Mouse (Mus musculus) midbrain, embryonic 12.5 days (tissue): Measurements from ENCODE around the gene Fer1l5. TPM values are rescaled to one million over a fixed set of nuclear protein-coding genes. Genes with fewer than 3 reads are reported as not detected.

ENCODE experiments used
- ATAC-seq: fragments of 200-750 bp; cut with Nextera tagmentation; 2 replicates; pipeline ENCODE4 v1.8.0; 2017; ENCODE audit warnings: low read depth, moderate TSS enrichment, moderate library complexity; ENCODE audit not compliant: low FRiP score
- H3K27ac ChIP-seq: fragments of 300-500 bp; sonication (generic); replicated peaks from 2 replicates; pipeline ENCODE4 v1.5.1; 2016; ENCODE audit warnings: mild to moderate bottlenecking
- H3K27me3 ChIP-seq: fragments of 300-500 bp; sonication (generic); 2 replicates; pipeline ENCODE4 v1.6.1; 2016; ENCODE audit warnings: mild to moderate bottlenecking
- H3K36me3 ChIP-seq: fragments of 300-500 bp; sonication (generic); 2 replicates; pipeline ENCODE4 v1.6.1; 2016
- H3K4me1 ChIP-seq: fragments of 300-500 bp; sonication (generic); 2 replicates; pipeline ENCODE4 v1.6.1; 2016
- H3K4me2 ChIP-seq: fragments of 300-500 bp; sonication (generic); replicated peaks from 2 replicates; pipeline ENCODE4 v1.6.1; 2016; ENCODE audit warnings: mild to moderate bottlenecking, moderate library complexity
- H3K4me3 ChIP-seq: fragments of 300-500 bp; sonication (generic); 2 replicates; pipeline ENCODE4 v1.5.1; 2016; ENCODE audit warnings: mild to moderate bottlenecking
- H3K9ac ChIP-seq: fragments of 300-500 bp; sonication (generic); replicated peaks from 2 replicates; pipeline ENCODE4 v1.6.1; 2016; ENCODE audit warnings: mild to moderate bottlenecking, moderate library complexity
- H3K9me3 ChIP-seq: fragments of 300-500 bp; sonication (generic); 2 replicates; pipeline ENCODE4 v1.6.1; 2016; ENCODE audit warnings: mild to moderate bottlenecking
- WGBS: fragments of 180-500 bp; shearing (Covaris S2); methylation state at CpG from one replicate; pipeline ENCODE4 v1.1.7; 2016; 5-methylcytosine and 5-hydroxymethylcytosine counted together
- polyA plus RNA-seq: library from polyadenylated mRNA; unstranded; fragments of >200 nt; fragmentation: Nextera tagmentation; extraction: Ambion mirVana; gene quantifications from 2 replicates; pipeline ENCODE4 v1.2.1, GENCODE M21; 2016

The Fer1l5 gene
- polyA plus RNA-seq, 1 experiment from 2014 or later: 2.3 TPM

- Histone ChIP-seq H3K36me3 (peaks cover 86% of the 10 kb centered on the region), H3K27ac (no peak overlapping the region), H3K4me1 (no peaks in the 10 kb centered on the region), H3K9ac (no peak overlapping the region), H3K27me3 (no peaks in the 10 kb centered on the region), H3K4me3 (no peak overlapping the region), H3K9me3 (no peaks in the 10 kb centered on the region), H3K4me2 (no peak overlapping the region)
- 98% methylated on average over 6 of the region's 6 CpGs for WGBS
- no peak for ATAC-seq
Measured at GRCm38 (mm10) chr1:36436515-36436914, 64.4 kb downstream of the Fer1l5 start.

GRCm38 (mm10) chr1:36437223-36437622, 65.1 kb downstream of the Fer1l5 start:
- H3K27ac ChIP-seq: no peak overlapping the region
- WGBS: 97% methylated on average over 3 of the region's 3 CpGs
- H3K36me3 ChIP-seq: peaks cover 84% of the 10 kb centered on the region
- no peak overlapping the region for H3K4me2 ChIP-seq
- no peak overlapping the region for H3K4me3 ChIP-seq
- no peaks in the 10 kb centered on the region for H3K4me1 ChIP-seq
- no peaks in the 10 kb centered on the region for H3K27me3 ChIP-seq
- no peaks in the 10 kb centered on the region for H3K9me3 ChIP-seq
- no peak for ATAC-seq
- H3K9ac ChIP-seq: no peak overlapping the region

GRCm38 (mm10) chr1:36441101-36441500, 69.0 kb downstream of the Fer1l5 start:
- ATAC-seq: no peak
- Histone ChIP-seq H3K4me2 (no peak overlapping the region), H3K27me3 (no peaks in the 10 kb centered on the region), H3K4me3 (no peak overlapping the region), H3K36me3 (peaks cover 57% of the 10 kb centered on the region), H3K4me1 (peaks cover 8% of the 10 kb centered on the region; the same call in 1 of the 2 replicates), H3K9me3 (no peaks in the 10 kb centered on the region), H3K9ac (no peak overlapping the region), H3K27ac (no peak overlapping the region)
- 89% methylated on average over 4 of the region's 4 CpGs for WGBS

GRCm38 (mm10) chr1:36444471-36445464, 72.7 kb downstream of the Fer1l5 start, which contains the start of gene Lman2l:
Lman2l (minus strand) TSS chr1:36445271.
- Histone ChIP-seq H3K4me3 (peak within 1 kb of the TSS; percentile 81), H3K9ac (peak within 1 kb of the TSS; percentile 71), H3K27me3 (no peaks in the 10 kb centered on the region), H3K4me2 (peak within 1 kb of the TSS; percentile 76), H3K36me3 (peaks cover 20% of the 10 kb centered on the region), H3K27ac (peak within 1 kb of the TSS; percentile 84), H3K9me3 (no peaks in the 10 kb centered on the region), H3K4me1 (peaks cover 8% of the 10 kb centered on the region; the same call in 1 of the 2 replicates)
- peak; percentile 99 for ATAC-seq
- WGBS: under 1% methylated on average over 57 of the region's 57 CpGs

- H3K4me1 ChIP-seq: peaks cover 8% of the 10 kb centered on the region; the same call in 1 of the 2 replicates
- no peaks in the 10 kb centered on the region for H3K9me3 ChIP-seq
- 0 out of 2 replicates have a peak overlapping the region, but pooled peaks have one; percentile 81 for H3K4me3 ChIP-seq
- H3K4me2 ChIP-seq: peak overlapping the region; percentile 76
- peak overlapping the region; percentile 70 for H3K27ac ChIP-seq
- ATAC-seq: peak; percentile 45
- H3K27me3 ChIP-seq: no peaks in the 10 kb centered on the region
- 43% methylated on average over 8 of the region's 8 CpGs for WGBS
- peaks cover 17% of the 10 kb centered on the region for H3K36me3 ChIP-seq
- no peak overlapping the region for H3K9ac ChIP-seq
Measured at GRCm38 (mm10) chr1:36445508-36445907, 73.4 kb downstream of the Fer1l5 start.

GRCm38 (mm10) chr1:36446106-36446824, 74.2 kb downstream of the Fer1l5 start:
- H3K4me1 ChIP-seq: peaks cover 8% of the 10 kb centered on the region; the same call in 1 of the 2 replicates
- no peak overlapping the region for H3K27ac ChIP-seq
- peaks cover 14% of the 10 kb centered on the region for H3K36me3 ChIP-seq
- ATAC-seq: no peak
- no peaks in the 10 kb centered on the region for H3K9me3 ChIP-seq
- 91% methylated on average over 5 of the region's 5 CpGs for WGBS
- no peaks in the 10 kb centered on the region for H3K27me3 ChIP-seq
- H3K9ac ChIP-seq: no peak overlapping the region
- H3K4me2 ChIP-seq: no peak overlapping the region
- H3K4me3 ChIP-seq: no peak overlapping the region

- no peaks in the 10 kb centered on the region for H3K27me3 ChIP-seq
- no peak for ATAC-seq
- H3K4me2 ChIP-seq: no peak overlapping the region
- no peak overlapping the region for H3K27ac ChIP-seq
- H3K4me3 ChIP-seq: no peak overlapping the region
- no peaks in the 10 kb centered on the region for H3K9me3 ChIP-seq
- H3K4me1 ChIP-seq: peaks cover 8% of the 10 kb centered on the region; the same call in 1 of the 2 replicates
- 86% methylated on average over 5 of the region's 5 CpGs for WGBS
- H3K36me3 ChIP-seq: peaks cover 9% of the 10 kb centered on the region
- H3K9ac ChIP-seq: no peak overlapping the region
Measured at GRCm38 (mm10) chr1:36446841-36447240, 74.8 kb downstream of the Fer1l5 start.

GRCm38 (mm10) chr1:36454055-36454815, 82.1 kb downstream of the Fer1l5 start:
- WGBS: 86% methylated on average over 6 of the region's 6 CpGs
- no peak for ATAC-seq

GRCm38 (mm10) chr1:36457388-36458014, 85.4 kb downstream of the Fer1l5 start:
- Histone ChIP-seq H3K4me3 (no peak overlapping the region), H3K9me3 (peaks cover 4% of the 10 kb centered on the region; the same call in 1 of the 2 replicates), H3K9ac (no peak overlapping the region), H3K36me3 (no peaks in the 10 kb centered on the region), H3K4me2 (no peak overlapping the region), H3K27ac (no peak overlapping the region), H3K4me1 (no peaks in the 10 kb centered on the region), H3K27me3 (no peaks in the 10 kb centered on the region)
- 51% methylated on average over 7 of the region's 7 CpGs for WGBS
- no peak for ATAC-seq

More at GRCm38 (mm10) chr1:36454055-36454815, 82.1 kb downstream of the Fer1l5 start:
- H3K4me2 ChIP-seq: no peak overlapping the region
- no peaks in the 10 kb centered on the region for H3K4me1 ChIP-seq
- peaks cover 4% of the 10 kb centered on the region; the same call in 1 of the 2 replicates for H3K9me3 ChIP-seq
- H3K36me3 ChIP-seq: no peaks in the 10 kb centered on the region
- no peaks in the 10 kb centered on the region for H3K27me3 ChIP-seq
- no peak overlapping the region for H3K4me3 ChIP-seq
- H3K27ac ChIP-seq: no peak overlapping the region
- H3K9ac ChIP-seq: no peak overlapping the region

- ATAC-seq: no peak
- WGBS: 85% methylated on average over 5 of the region's 5 CpGs
Measured at GRCm38 (mm10) chr1:36458169-36458568, 86.1 kb downstream of the Fer1l5 start.

GRCm38 (mm10) chr1:36461829-36462228, 89.7 kb downstream of the Fer1l5 start:
- H3K9me3 ChIP-seq: no peaks in the 10 kb centered on the region
- H3K4me2 ChIP-seq: no peak overlapping the region
- H3K36me3 ChIP-seq: no peaks in the 10 kb centered on the region
- no peak overlapping the region for H3K4me3 ChIP-seq
- H3K9ac ChIP-seq: no peak overlapping the region
- no peaks in the 10 kb centered on the region for H3K4me1 ChIP-seq
- ATAC-seq: no peak
- no peak overlapping the region for H3K27ac ChIP-seq
- H3K27me3 ChIP-seq: peaks cover 3% of the 10 kb centered on the region; the same call in 1 of the 2 replicates
- 64% methylated on average over 2 of the region's 2 CpGs for WGBS

More at GRCm38 (mm10) chr1:36458169-36458568, 86.1 kb downstream of the Fer1l5 start:
- no peaks in the 10 kb centered on the region for H3K4me1 ChIP-seq
- H3K9ac ChIP-seq: no peak overlapping the region
- H3K27ac ChIP-seq: no peak overlapping the region
- H3K36me3 ChIP-seq: no peaks in the 10 kb centered on the region
- H3K9me3 ChIP-seq: peaks cover 4% of the 10 kb centered on the region; the same call in 1 of the 2 replicates
- H3K27me3 ChIP-seq: no peaks in the 10 kb centered on the region
- H3K4me3 ChIP-seq: no peak overlapping the region
- H3K4me2 ChIP-seq: no peak overlapping the region
